Mouse (Mus musculus) testis, adult 2 months (tissue): Measurements from ENCODE around the gene Hopx.

Experiments
- CTCF ChIP-seq: fragments of 200-500 bp; IDR thresholded peaks from 2 replicates; pipeline ENCODE4 v1.5.1; 2012; ENCODE audit warnings: low read depth, mild to moderate bottlenecking, inconsistent platforms, low read length, moderate library complexity; ENCODE audit not compliant: control insufficient read depth, insufficient read depth, insufficient replicate concordance
- POLR2A ChIP-seq: fragments of 200-500 bp; IDR thresholded peaks from 2 replicates; pipeline ENCODE4 v1.6.1; 2012; ENCODE audit warnings: low read depth, mild to moderate bottlenecking, inconsistent platforms, low read length, moderate library complexity; ENCODE audit not compliant: control insufficient read depth

DNA sequence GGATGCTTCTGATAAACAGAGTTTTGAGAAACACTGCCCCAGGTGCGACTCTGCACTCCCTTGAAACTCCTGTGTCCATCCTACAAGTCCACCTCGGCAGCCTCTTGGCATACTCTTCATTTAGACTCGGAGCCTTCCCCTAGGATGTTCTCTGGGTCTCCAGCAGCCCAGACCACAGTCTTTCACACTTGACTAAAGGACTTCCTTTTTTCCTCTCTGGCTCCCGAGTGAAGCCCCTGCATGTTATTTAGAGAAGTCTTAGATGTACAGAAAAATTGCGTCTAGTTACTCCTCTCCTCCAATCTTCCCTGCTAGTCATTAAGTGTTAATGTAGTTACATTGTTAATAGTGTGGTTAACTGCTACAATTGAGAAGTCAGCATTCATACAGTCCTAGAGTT is 70.6 kb downstream of the Hopx start:
- TF ChIP-seq POLR2A (no peak), CTCF (no peak)
